Mouse (Mus musculus) urinary bladder, postnatal 10 days (tissue): Measurements from ENCODE around the gene Olfr493.

Source experiments
- DNase-seq: peaks from one replicate; pipeline ENCODE4 v3.0.0; 2022; ENCODE audit warnings: low spot score

Olfr493 gene

GRCm38 (mm10) chr7:108346879-108347278 is at the start of gene Olfr493:
TSS of gene Olfr493 (minus strand) at chr7:108346979.
- DNase-seq: no peak

DNA sequence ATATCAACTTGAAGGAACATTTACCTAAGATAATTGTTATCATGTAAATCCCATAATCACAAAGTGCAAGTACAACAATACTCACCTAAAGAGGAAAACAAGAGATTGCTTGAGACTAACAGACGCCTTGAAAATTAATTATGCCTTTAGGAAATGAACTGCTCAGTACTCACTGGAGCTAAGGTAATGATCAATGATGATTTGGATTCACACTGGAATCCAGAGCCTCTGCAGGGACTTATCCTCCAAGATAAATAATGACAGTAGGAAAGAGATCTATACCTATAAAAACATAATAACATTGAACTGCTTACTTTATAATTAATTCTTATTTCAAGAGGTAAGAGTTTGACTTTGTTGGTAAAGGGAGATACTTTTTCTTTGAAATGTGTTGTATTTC is 46.1 kb upstream of the Olfr493 start, which contains the start of gene Olfr495:
Olfr495 (plus strand) TSS at position 301 of the 400 bp plus-strand sequence.
- DNase-seq: no peak

DNA sequence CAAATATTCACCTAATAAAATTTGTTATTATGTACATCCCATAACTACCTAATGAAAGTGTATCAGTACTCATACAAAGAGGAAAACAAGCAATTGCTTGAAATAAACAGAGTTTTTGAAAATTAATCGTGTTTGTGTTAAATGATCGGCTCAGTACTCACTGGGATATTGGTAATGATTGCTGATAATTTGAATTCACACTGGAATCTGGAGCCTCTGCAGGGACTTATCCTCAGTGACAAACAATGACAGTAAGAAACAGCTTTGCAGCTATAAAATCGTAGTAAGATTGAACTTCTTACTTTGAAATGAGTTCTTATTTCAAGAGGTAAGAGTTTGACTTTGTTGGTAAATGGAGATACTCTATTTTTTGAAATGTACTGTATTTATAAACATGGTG is 18.3 kb upstream of the Olfr493 start, which contains the start of gene Olfr494:
Olfr494 (plus strand) TSS at position 301 of the 400 bp plus-strand sequence.
- no peak for DNase-seq

DNA sequence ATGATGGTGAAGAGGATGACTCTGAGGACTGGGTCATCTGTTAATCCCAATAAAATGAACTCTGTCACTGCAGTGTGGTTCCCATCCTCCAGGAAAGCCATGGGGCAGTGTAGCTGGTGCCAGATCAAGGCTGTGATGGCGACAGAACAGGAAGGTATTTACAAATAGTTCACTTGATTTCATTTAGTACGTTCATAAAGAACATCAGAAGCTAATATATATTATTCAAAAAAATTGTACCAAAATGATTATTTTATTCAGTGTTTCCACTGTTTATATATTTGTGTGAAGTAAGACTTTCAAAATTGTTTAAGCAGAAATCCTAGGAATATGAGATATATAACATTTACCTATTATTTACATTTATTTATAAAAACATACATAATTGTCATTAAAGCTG is 23.2 kb downstream of the Olfr493 start, which contains the start of gene Olfr492:
Olfr492 (minus strand) TSS at position 101 of the 400 bp plus-strand sequence.
- no peak for DNase-seq

- DNase-seq: no peak
Observed at GRCm38 (mm10) chr7:108313151-108313550, 33.6 kb downstream of the Olfr493 start, which contains the start of gene Olfr491. TSS of gene Olfr491 (plus strand) at chr7:108313451.
